Mouse (Mus musculus): ENCODE measurements around the gene Sptan1.
A peak's percentile ranks its signal among the peaks of the same experiment; 100 is the strongest.

Gene Sptan1

GRCm38 (mm10) chr2:29965250-29965843, at the start of gene Sptan1:
Sptan1 (plus strand) TSS chr2:29965560.
- DNase-seq (ENCODE audit: low read depth, low spot score): peak; percentile 85

- DNase-seq (ENCODE audit: low read depth, low spot score): no peak
These were observed 47.7 kb upstream of the Sptan1 start for GRCm38 (mm10) chr2:29917621-29918020.

- no peak for DNase-seq (ENCODE audit: low read depth, low spot score)
These were observed 43.3 kb upstream of the Sptan1 start for GRCm38 (mm10) chr2:29922011-29922410.

- no peak for DNase-seq (ENCODE audit: low read depth, low spot score)
These were observed 38.8 kb upstream of the Sptan1 start for GRCm38 (mm10) chr2:29926542-29926941.

DNA sequence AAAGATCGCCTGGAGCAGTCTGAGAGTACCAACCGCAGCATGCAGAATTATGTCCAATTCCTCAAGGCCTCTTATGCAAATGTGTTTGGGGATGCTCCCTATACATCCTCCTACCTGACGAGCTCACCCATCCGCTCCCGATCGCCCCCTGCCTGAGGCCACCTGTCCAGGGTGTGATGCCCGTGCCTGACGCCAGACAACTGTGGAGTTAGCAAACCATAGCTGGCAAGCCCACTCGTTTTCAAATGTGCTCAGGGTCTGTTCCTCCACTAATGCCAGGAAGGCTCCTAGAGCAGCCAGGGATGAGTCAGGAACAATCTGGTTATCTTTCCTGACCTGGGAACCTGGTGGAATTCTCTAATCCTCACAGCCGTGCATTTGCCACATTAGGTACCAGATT, 34.9 kb upstream of the Sptan1 start:
- no peak for DNase-seq (ENCODE audit: low read depth, low spot score)

DNA sequence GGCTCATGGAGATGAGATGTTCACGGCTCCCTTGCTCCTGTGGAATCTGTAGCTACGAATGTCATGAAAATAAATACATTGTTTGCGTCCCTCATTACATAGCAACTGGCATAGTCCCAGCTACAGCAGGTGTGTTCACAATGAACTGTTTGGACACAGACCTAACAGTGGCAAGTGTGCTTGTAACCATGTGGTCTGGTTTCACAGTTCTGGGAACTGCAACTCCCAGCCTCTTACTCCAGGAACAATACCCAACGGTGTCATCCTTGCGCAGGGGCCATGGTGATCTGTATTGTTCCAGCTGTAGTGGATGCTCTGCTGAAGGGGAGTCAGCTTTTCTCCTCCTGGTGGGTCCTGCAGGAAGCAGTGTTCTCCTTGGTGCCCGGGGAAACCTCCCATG, 34.2 kb upstream of the Sptan1 start:
- DNase-seq (ENCODE audit: low read depth, low spot score): no peak

DNA sequence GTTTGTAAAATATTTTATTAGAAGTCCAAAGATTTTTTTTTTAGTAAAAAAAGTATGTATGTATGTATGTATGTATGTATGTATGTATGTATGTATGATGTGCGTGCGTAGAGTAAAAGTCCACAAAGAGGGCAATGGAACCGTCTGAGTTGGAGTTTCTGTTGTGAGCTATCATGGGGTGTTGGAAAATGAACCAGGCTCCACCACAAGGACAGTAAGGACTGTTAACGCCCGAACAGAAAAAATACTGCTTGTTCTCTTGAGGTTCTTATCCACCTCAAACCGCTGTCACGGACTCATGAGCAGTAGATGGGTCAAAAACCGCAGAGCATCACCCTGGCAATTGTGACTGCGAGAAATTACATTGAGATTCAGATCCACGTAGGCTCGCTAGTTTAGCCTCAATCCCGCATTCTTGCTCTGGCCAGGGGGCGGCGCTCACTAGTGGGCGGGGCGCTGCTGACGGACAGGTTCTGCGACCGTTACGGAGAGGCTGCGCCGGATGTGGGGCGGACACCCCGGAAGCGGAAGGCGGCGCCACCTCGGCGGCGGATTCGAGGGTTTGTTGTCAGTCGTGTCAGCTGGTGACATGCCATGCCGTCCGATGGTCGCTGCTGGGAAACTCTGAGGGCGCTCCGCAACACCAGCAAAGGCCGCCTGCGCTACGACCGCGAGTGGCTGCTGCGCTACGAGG, 30.3 kb upstream of the Sptan1 start, which contains the start of gene Gle1:
TSS of gene Gle1 (plus strand) at position 521 of the 694 bp plus-strand sequence.
- DNase-seq (ENCODE audit: low read depth, low spot score): peak; percentile 88

DNA sequence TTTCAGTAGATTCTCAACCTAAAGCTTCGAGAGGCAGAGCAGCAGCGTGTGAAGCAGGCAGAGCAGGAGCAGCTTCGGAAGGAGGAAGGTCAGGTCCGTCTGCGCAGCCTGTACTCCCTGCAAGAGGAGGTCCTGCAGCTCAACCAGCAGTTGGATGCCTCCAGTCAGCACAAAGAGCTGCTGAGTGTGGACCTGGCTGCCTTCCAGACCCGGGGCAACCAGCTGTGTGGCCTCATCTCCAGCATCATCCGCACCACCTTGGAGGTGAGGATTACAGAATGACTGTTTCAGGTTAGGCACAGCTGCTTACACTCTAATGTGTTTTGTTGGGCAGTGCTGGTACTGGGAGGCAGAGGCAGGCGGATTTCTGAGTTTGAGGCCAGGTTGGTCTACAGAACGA, 25.3 kb upstream of the Sptan1 start:
- no peak for DNase-seq (ENCODE audit: low read depth, low spot score)

DNA sequence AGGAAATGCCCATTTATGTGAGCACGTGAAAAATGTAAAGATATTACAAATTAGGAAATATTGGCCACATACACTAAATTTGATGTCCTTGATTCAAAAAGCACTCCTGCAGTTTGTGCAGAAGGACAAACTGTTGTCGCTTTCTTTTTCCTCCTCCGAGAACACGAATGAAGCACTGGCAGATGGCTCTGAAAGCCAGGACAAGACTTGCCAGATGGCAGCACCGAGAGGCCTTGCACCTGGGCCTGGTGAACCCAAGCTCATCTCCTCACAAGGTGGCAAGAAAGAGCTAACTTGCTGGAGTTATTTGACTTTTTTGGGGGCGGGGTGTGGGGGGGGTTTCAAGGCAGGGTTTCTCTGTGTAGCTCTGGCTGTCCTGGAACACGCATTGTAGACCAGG, 24.5 kb upstream of the Sptan1 start:
- no peak for DNase-seq (ENCODE audit: low read depth, low spot score)

- DNase-seq (ENCODE audit: low read depth, low spot score): no peak
These were observed 20.6 kb upstream of the Sptan1 start for GRCm38 (mm10) chr2:29944723-29945122.

DNA sequence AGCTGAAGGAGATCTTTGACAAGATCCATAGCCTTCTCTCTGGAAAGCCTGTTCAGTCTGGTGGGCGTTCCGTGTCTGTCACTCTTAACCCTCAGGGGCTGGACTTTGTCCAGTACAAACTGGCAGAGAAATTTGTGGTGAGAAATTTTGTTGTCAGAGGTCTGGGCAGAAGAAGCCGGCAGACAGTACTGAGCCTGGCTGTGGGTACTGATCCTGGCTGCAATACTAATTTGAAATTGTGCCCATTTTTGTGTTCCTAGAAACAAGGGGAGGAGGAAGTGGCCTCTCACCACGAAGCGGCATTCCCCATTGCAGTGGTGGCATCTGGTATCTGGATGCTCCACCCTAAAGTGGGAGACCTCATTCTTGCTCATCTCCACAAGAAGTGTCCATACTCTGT, 16.5 kb upstream of the Sptan1 start:
- DNase-seq (ENCODE audit: low read depth, low spot score): no peak

- no peak for DNase-seq (ENCODE audit: low read depth, low spot score)
These were observed 4.1 kb upstream of the Sptan1 start for GRCm38 (mm10) chr2:29961246-29961645.

- DNase-seq (ENCODE audit: low read depth, low spot score): no peak
These were observed 758 bp upstream of the Sptan1 start for GRCm38 (mm10) chr2:29964354-29965249.

GRCm38 (mm10) chr2:29965906-29966305, 546 bp downstream of the Sptan1 start:
- no peak for DNase-seq (ENCODE audit: low read depth, low spot score)

DNA sequence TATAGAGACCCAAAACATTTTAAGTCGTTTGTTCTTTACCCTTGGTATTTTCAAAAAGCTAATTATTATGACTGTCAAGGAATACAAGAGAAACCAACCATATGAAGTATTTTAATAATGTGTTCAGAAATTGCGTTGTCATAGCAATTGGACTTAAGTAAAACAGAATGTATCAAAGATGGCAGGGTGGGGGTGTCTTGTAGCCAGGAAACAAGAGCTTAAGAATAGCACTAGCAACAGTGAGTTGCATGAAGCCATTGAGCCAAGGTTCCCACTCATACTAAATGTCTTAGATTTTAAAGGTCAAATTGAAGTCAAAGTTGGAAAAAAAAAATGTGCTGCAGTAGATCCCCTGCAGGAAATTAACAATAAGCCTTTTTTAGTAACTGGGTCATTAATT, 1.5 kb downstream of the Sptan1 start:
- no peak for DNase-seq (ENCODE audit: low read depth, low spot score)

GRCm38 (mm10) chr2:29967768-29968167, 2.4 kb downstream of the Sptan1 start:
- no peak for DNase-seq (ENCODE audit: low read depth, low spot score)

- no peak for DNase-seq (ENCODE audit: low read depth, low spot score)
These were observed 3.3 kb downstream of the Sptan1 start for GRCm38 (mm10) chr2:29968638-29969037.

- no peak for DNase-seq (ENCODE audit: low read depth, low spot score)
These were observed 6.7 kb downstream of the Sptan1 start for GRCm38 (mm10) chr2:29971838-29972635.

DNA sequence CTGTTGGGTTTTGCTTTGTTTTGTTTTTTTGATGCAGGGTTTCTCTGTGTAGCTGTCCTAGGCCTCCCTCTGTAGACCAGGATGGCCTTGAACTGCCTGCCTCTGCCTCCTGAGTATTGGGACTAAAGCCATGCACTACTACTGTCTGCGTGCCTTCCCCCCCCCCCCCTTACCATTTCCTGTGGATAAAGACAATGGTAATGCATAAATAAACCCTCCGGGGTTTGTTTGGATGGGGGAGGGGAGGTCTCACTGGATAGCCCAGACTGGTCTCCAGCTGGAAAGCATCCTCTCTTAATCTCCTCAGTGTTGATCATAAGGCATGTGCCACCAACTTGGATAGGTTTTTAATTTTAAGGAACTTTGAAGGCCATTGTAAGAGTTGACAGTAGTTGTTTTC, 8.2 kb downstream of the Sptan1 start:
- DNase-seq (ENCODE audit: low read depth, low spot score): peak; percentile 13

DNA sequence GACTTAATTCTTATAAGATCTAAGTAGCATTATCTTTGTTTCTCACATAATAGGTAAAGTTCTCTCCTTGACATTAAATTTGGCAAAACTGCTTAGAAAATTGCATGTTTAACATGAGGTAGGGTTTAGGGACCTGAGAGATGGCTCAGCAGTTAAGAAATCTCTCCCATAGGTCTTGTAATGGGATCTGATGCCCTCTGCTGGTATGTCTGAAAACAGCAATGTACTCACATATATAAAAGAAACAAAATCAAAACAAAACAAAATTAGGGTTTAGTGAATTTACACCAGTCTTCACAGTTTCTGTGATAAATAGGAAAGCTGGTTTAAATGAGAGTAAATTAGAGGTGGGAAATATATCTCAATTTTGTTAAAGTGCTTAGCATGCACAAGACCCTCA, 11.9 kb downstream of the Sptan1 start:
- DNase-seq (ENCODE audit: low read depth, low spot score): no peak

DNA sequence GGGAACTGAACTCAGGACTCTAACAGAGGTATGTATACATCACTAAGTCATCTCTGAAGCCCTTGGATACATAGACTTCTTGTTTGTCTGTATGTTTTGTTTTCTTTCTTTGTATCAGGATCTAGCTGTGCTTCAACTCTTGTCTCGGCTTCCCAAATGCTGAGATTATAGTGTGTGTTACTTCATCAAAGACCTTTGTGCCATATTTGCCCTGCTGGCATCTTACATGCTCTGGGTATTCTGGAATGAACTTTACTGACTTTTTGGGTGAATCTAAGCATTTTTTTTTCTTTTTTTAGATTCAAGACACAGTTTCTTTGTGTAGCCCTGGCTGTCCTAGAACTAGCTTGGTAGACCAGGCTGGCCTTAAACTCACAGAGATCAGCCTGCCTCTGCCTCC, 15.3 kb downstream of the Sptan1 start:
- no peak for DNase-seq (ENCODE audit: low read depth, low spot score)

DNA sequence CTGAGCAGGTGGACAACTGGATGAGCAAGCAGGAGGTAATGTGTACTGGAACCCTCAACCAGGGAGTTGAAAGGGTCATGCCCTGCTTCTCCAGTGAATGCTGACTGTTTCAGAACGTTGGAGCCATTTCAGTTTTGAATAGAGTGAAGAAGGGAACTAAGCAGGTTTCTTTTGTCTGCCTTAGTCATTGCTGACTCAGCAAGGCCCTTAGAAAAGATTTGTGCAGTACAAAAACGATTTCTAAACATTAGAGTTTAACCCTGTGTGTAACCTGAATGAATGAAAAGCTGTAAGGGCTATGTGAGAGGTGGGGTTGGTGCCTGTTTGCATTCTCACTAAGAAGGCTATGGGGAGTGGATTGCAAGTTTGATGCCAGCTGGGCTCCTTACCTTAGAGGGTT, 26.6 kb downstream of the Sptan1 start:
- DNase-seq (ENCODE audit: low read depth, low spot score): no peak

Measured in WW6 (cell line).